Mouse (Mus musculus) T-helper 17 cell (primary cell): ENCODE data around the gene Morn1.

ENCODE experiments used
- in situ Hi-C, 2 experiments: fragments of 300-600 bp; cut with MboI, MseI; formaldehyde crosslinking; loops; 1 replicate in 1 of 2; 2 replicates in 1 of 2; pipeline ENCODE4 v1.15.1; 2025; ENCODE audit warnings: high pct_unique_total_duplicates in 2 of 2

Gene Morn1

GRCm38 (mm10) chr4:155086108-155087024, at the start of gene Morn1, which contains the start of gene Rer1:
Gene Morn1 (plus strand): TSS chr4:155086577.
Gene Rer1 (minus strand): TSS chr4:155086382.
- in situ Hi-C loops, result no loop called here

GRCm38 (mm10) chr4:155040197-155040596, 46.2 kb upstream of the Morn1 start:
- in situ Hi-C loops, result no loop called here

- in situ Hi-C loops, result no loop called here
Measured at GRCm38 (mm10) chr4:155040696-155041095, 45.7 kb upstream of the Morn1 start.

GRCm38 (mm10) chr4:155042606-155043288, 43.6 kb upstream of the Morn1 start:
- in situ Hi-C loops, result no loop called here

GRCm38 (mm10) chr4:155043289-155043625, 43.1 kb upstream of the Morn1 start:
- in situ Hi-C loops, result no loop called here

GRCm38 (mm10) chr4:155046636-155047035, 39.7 kb upstream of the Morn1 start:
- in situ Hi-C loops, result no loop called here

- in situ Hi-C loops, result loop anchor here in 1 of 2 experiments (5.0 kb wide), 1 partner anchor 183 kb away; the partner anchor contains the start of gene Mmel1
Measured at GRCm38 (mm10) chr4:155050116-155050515, 36.3 kb upstream of the Morn1 start.

GRCm38 (mm10) chr4:155056724-155057123, 29.7 kb upstream of the Morn1 start, which contains the start of gene Plch2:
Gene Plch2 (minus strand): TSS chr4:155056784.
- in situ Hi-C loops, result no loop called here

- in situ Hi-C loops, result no loop called here
Measured at GRCm38 (mm10) chr4:155058325-155058724, 28.1 kb upstream of the Morn1 start.

- in situ Hi-C loops, result loop anchor here (5.0 to 10.0 kb wide), 2 partner anchors 77 to 79 kb away; no protein-coding TSS in a partner anchor
Measured at GRCm38 (mm10) chr4:155063895-155064294, 22.5 kb upstream of the Morn1 start.

- in situ Hi-C loops, result loop anchor here (5.0 to 10.0 kb wide), 2 partner anchors 77 to 80 kb away; no protein-coding TSS in a partner anchor
Measured at GRCm38 (mm10) chr4:155064474-155064873, 21.9 kb upstream of the Morn1 start.

- in situ Hi-C loops, result loop anchor here in 1 of 2 experiments (5.0 to 10.0 kb wide), 2 partner anchors 81 to 199 kb away; partner anchors contain the start of gene Mmel1
Measured at GRCm38 (mm10) chr4:155065970-155066833, 20.2 kb upstream of the Morn1 start.

GRCm38 (mm10) chr4:155066834-155067522, 19.4 kb upstream of the Morn1 start, which contains the start of gene Pex10:
Gene Pex10 (plus strand): TSS chr4:155067016.
- in situ Hi-C loops, result loop anchor here in 1 of 2 experiments (5.0 to 10.0 kb wide), 2 partner anchors 82 to 200 kb away; partner anchors contain the start of gene Mmel1

- in situ Hi-C loops, result loop anchor here in 1 of 2 experiments (5.0 to 10.0 kb wide), 2 partner anchors 84 to 201 kb away; partner anchors contain the start of gene Mmel1
Measured at GRCm38 (mm10) chr4:155068357-155068972, 17.9 kb upstream of the Morn1 start.

- in situ Hi-C loops, result loop anchor here in 1 of 2 experiments (5.0 to 10.0 kb wide), 2 partner anchors 84 to 202 kb away; partner anchors contain the start of gene Mmel1
Measured at GRCm38 (mm10) chr4:155069191-155069590, 17.2 kb upstream of the Morn1 start.

- in situ Hi-C loops, result no loop called here
Measured at GRCm38 (mm10) chr4:155070199-155070598, 16.2 kb upstream of the Morn1 start.

GRCm38 (mm10) chr4:155070921-155071320, 15.5 kb upstream of the Morn1 start:
- in situ Hi-C loops, result no loop called here

- in situ Hi-C loops, result no loop called here
Measured at GRCm38 (mm10) chr4:155074418-155074817, 12.0 kb upstream of the Morn1 start.

GRCm38 (mm10) chr4:155075137-155075536, 11.2 kb upstream of the Morn1 start:
- in situ Hi-C loops, result no loop called here

- in situ Hi-C loops, result no loop called here
Measured at GRCm38 (mm10) chr4:155075813-155076212, 10.6 kb upstream of the Morn1 start.
